Mouse (Mus musculus) heart, postnatal 0 days (tissue): ENCODE measurements at regions not wholly inside any gene's neighbourhood (a gene's known extent, or its start where the extent isn't known, plus 50 kb on each side); places are given as distances from the start of the nearest gene placed in this dataset.
"Not testable (repeated sequence)": the region's sequence is repeated elsewhere in the genome, so short reads cannot be mapped to it uniquely, and the experiment has no call there.

Experiments
- ATAC-seq: fragments of 200-750 bp; cut with Nextera tagmentation; 2 replicates; pipeline ENCODE4 v1.8.0; 2017; ENCODE audit warnings: low read depth, moderate number of reproducible peaks, moderate library complexity; ENCODE audit not compliant: insufficient read depth
- DNase-seq: peaks from one replicate; pipeline ENCODE4 v3.0.0-alpha.2; 2016; ENCODE audit warnings: low spot score
- H3K27ac ChIP-seq: fragments of 300-500 bp; sonication (generic); 2 replicates; pipeline ENCODE4 v1.5.1; 2014; ENCODE audit warnings: low read depth, mild to moderate bottlenecking
- H3K27me3 ChIP-seq: fragments of 300-500 bp; sonication (generic); 2 replicates; pipeline ENCODE4 v1.6.1; 2014; ENCODE audit warnings: low read length, mixed read lengths; ENCODE audit not compliant: control insufficient read depth, insufficient read depth
- H3K36me3 ChIP-seq: fragments of 300-500 bp; sonication (generic); replicated peaks from 2 replicates; pipeline ENCODE4 v1.6.1; 2014; ENCODE audit warnings: low read length, mixed read lengths; ENCODE audit not compliant: control insufficient read depth, insufficient read depth
- H3K4me1 ChIP-seq: fragments of 300-500 bp; sonication (generic); 2 replicates; pipeline ENCODE4 v1.6.1; 2014; ENCODE audit warnings: antibody characterized with exemption; ENCODE audit not compliant: control insufficient read depth, insufficient read depth
- H3K4me2 ChIP-seq: fragments of 300-500 bp; sonication (generic); 2 replicates; pipeline ENCODE4 v1.6.1; 2014; ENCODE audit warnings: low read depth, mild to moderate bottlenecking, low read length, moderate library complexity
- H3K4me3 ChIP-seq: fragments of 300-500 bp; sonication (generic); 2 replicates; pipeline ENCODE4 v1.5.1; 2014; ENCODE audit warnings: low read depth, low read length
- H3K9ac ChIP-seq: fragments of 300-500 bp; sonication (generic); replicated peaks from 2 replicates; pipeline ENCODE4 v1.6.1; 2014; ENCODE audit warnings: low read depth, low read length, mixed read lengths
- H3K9me3 ChIP-seq: fragments of 300-500 bp; sonication (generic); replicated peaks from 2 replicates; pipeline ENCODE4 v1.6.1; 2016; ENCODE audit warnings: low read length; ENCODE audit not compliant: control insufficient read depth
- CTCF ChIP-seq: IDR thresholded peaks from 2 replicates; pipeline ENCODE4 v1.5.1; 2016; ENCODE audit warnings: antibody characterized with exemption, control low read depth, low read depth
- EP300 ChIP-seq: IDR thresholded peaks from 2 replicates; pipeline ENCODE4 v1.6.1; 2016; ENCODE audit warnings: antibody characterized with exemption, low read depth
- WGBS: fragments of 180-500 bp; shearing (Covaris S2); extraction: QIAGEN DNeasy Blood & Tissue Kit; methylation state at CpG from one replicate; pipeline ENCODE4 v1.1.7; 2014; 5-methylcytosine and 5-hydroxymethylcytosine counted together

DNA sequence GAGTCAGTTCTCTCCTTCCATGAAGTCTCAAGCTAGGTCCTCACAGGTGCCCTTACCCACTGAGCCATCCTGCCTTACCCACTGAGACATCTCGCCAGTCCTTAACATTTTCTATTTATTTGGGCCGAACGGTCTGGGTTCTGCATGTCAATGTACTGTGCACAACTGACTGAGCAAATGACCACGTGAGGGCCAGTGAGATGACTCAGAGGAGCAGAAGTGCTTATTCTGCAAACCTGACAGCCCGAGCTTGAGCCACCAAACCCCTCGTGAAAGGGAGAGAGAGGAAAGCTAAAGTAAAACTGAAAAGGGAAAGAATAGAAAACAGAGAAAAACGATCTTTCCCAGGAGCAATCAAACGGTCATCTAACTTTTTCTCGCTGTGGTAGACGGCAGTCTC is 52.2 kb upstream of the Nmd3 start:
- Histone ChIP-seq H3K9ac (no peak overlapping the region), H3K4me3 (no peak overlapping the region), H3K27me3 (no peaks in the 10 kb centered on the region), H3K4me1 (no peaks in the 10 kb centered on the region), H3K9me3 (no peaks in the 10 kb centered on the region), H3K4me2 (no peak overlapping the region), H3K27ac (no peak overlapping the region), H3K36me3 (no peaks in the 10 kb centered on the region)
- 79% methylated on average over 10 of the region's 10 CpGs for WGBS
- ATAC-seq, result no peak
- no peak for DNase-seq
- TF ChIP-seq CTCF (no peak), EP300 (no peak)

DNA sequence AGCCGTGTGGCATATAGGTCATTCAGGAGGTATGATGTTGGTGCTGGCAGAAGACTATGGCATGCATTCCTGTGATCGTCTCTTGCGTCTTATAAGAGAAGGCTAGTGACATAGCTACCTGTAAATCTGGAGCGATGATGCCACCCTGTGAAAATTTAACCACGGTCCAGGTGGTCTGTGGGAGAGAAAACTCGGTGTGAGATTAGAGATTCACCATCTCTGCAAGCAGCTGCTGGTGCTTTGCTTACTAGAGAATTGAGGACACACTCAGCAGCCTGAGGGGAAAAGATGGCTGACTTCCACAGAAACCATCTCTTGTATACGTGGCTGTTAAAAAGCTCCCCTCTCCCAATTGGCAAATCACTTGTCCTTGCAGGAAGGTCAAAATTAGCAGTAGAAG is 54.0 kb upstream of the Nmd3 start:
- ATAC-seq, result no peak
- H3K4me1 ChIP-seq, result no peaks in the 10 kb centered on the region
- no peak overlapping the region for H3K4me3 ChIP-seq
- no peaks in the 10 kb centered on the region for H3K36me3 ChIP-seq
- H3K27me3 ChIP-seq, result no peaks in the 10 kb centered on the region
- 85% methylated on average over 7 of the region's 7 CpGs for WGBS
- no peak for DNase-seq
- TF ChIP-seq CTCF, result no peak
- no peak for TF ChIP-seq EP300
- no peaks in the 10 kb centered on the region for H3K9me3 ChIP-seq
- H3K9ac ChIP-seq, result no peak overlapping the region
- H3K27ac ChIP-seq, result no peak overlapping the region
- H3K4me2 ChIP-seq, result no peak overlapping the region

DNA sequence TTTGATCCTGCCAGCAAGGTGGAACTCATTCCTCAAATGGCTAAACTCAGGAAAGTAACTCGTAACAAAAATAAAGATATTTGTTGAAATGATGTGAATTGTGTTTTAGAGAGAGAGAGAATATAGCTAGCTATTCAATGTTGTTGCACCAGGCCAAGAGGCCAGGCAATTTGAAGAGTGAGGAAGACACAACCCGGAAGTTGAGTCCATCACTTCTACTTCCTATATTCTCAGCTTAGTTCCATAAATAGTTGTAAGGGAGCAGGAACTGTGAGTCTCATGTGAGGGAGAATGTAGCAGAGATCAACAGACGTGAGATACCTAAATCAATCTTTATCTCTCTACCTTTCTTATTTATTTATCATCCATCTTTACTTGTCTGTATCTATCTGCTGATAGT is 54.4 kb upstream of the Nmd3 start:
- ATAC-seq (no peak), DNase-seq (no peak)
- Histone ChIP-seq H3K9ac (no peak overlapping the region), H3K27me3 (no peaks in the 10 kb centered on the region), H3K4me2 (no peak overlapping the region), H3K4me1 (no peaks in the 10 kb centered on the region), H3K27ac (no peak overlapping the region), H3K9me3 (no peaks in the 10 kb centered on the region), H3K36me3 (no peaks in the 10 kb centered on the region), H3K4me3 (no peak overlapping the region)
- 69% methylated on average over 3 of the region's 3 CpGs for WGBS
- TF ChIP-seq EP300 (no peak), CTCF (no peak)

DNA sequence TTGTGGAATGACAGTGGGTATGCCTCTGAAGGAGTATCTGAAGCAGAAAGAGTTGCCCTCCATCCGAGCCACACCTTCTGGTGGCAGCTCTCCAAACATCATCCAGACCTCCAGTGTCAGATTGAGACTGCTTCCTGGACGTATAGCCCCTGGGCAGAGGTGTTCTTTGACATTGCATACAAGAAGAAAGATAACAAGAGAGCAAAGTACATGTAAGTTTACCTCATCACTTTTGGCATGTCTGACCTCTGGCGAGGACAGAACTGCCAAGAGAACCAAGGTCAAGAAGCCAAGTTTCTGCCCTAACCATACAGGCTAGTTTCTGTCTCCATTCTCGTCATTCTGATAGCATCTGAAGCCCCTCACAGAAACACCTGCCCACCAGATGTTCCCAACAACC is 57.5 kb upstream of the Nmd3 start:
- 39% methylated on average over 4 of the region's 4 CpGs for WGBS
- H3K36me3 ChIP-seq, result no peaks in the 10 kb centered on the region
- H3K4me3 ChIP-seq, result no peak overlapping the region
- no peak for ATAC-seq
- no peaks in the 10 kb centered on the region for H3K9me3 ChIP-seq
- DNase-seq, result no peak
- H3K27me3 ChIP-seq, result no peaks in the 10 kb centered on the region
- H3K4me1 ChIP-seq, result no peaks in the 10 kb centered on the region
- TF ChIP-seq EP300 (no peak), CTCF (no peak)
- no peak overlapping the region for H3K9ac ChIP-seq
- no peak overlapping the region for H3K4me2 ChIP-seq
- H3K27ac ChIP-seq, result no peak overlapping the region

DNA sequence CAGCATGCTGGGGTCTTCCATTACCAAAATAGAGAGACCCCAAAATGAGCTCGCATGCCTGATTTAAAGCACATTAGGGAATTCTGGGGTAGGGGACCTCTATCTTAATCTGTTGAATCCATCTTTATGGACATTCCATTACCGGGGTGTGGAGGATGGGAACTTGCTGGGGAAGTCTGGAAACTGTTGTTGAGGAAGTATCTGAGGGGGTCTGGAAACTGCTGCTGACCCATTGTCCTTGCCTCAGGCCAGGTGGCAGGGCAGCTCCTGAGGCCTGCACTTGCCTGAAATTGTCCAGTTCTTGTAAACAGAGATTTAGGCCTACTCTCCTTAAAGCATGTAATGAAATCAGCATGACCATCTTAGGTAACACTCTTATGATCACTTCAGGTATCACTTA is 59.4 kb upstream of the B3galnt1 start:
- DNase-seq (no peak), ATAC-seq (no peak)
- 0 out of 2 replicates have a peak, but pooled peaks cover 3% of the 10 kb centered on the region for H3K4me1 ChIP-seq
- no peak for TF ChIP-seq CTCF
- no peak overlapping the region for H3K4me3 ChIP-seq
- H3K9me3 ChIP-seq, result no peaks in the 10 kb centered on the region
- WGBS, result 65% methylated on average over 2 of the region's 2 CpGs
- no peak overlapping the region for H3K9ac ChIP-seq
- H3K4me2 ChIP-seq, result no peak overlapping the region
- H3K27ac ChIP-seq, result no peak overlapping the region
- H3K27me3 ChIP-seq, result no peaks in the 10 kb centered on the region
- H3K36me3 ChIP-seq, result no peaks in the 10 kb centered on the region

DNA sequence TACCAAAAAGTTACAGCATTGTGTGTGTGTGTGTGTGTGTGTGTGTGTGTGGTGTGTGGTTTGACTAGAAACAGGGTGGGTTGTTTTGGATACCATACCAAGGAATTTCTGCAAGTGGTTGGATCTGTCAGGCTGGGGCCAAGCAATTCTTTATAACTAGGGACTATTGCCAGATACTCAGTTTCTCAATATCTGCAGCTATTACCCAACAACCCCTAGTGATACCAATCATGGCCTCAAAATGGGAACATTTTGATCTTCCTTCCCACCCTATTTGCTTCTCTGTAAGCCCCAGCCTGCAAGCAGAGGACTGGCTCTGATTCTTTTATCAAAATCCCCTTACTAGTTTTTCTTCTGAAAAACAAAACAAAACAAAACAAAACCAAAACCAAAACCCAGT is 58.8 kb upstream of the B3galnt1 start:
- no peak overlapping the region for H3K4me2 ChIP-seq
- H3K9me3 ChIP-seq, result no peaks in the 10 kb centered on the region
- no peaks in the 10 kb centered on the region for H3K27me3 ChIP-seq
- no peaks in the 10 kb centered on the region for H3K36me3 ChIP-seq
- DNase-seq (no peak), ATAC-seq (no peak)
- no peak overlapping the region for H3K4me3 ChIP-seq
- H3K4me1 ChIP-seq, result 0 out of 2 replicates have a peak, but pooled peaks cover 3% of the 10 kb centered on the region
- no peak overlapping the region for H3K27ac ChIP-seq
- no peak overlapping the region for H3K9ac ChIP-seq
- TF ChIP-seq EP300 (no peak), CTCF (no peak)

DNA sequence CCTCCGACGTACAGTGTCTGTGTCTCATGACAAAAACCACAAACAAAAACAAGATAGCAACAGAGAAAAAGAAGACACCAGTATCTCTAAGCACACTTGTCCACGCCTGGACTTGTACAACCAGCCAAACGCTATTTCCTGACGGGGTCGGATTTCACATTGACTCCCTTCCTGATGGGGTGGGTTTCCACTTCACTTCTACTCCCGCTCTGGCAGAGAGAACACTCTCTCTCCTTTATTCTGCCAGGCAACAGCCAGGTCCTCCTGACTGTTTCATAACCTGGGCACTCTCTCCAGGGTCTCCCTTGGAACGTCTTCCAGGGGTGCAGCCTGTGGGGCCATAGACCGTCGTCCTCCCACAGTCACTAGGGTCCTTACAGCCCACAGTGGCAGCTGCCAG is 56.9 kb upstream of the B3galnt1 start:
- H3K4me1 ChIP-seq, H3K27me3 ChIP-seq, H3K4me2 ChIP-seq, ATAC-seq, H3K27ac ChIP-seq, H3K9me3 ChIP-seq, H3K36me3 ChIP-seq, H3K4me3 ChIP-seq, H3K9ac ChIP-seq: not testable (repeated sequence)
- DNase-seq, result peak; percentile 25
- 29% methylated on average over 10 of the region's 10 CpGs for WGBS
